Comparison of ENCODE assay signal across 9 mouse cellular contexts in genomic region chr4:106436475-106436874, GRCm38 (mm10). TPM values are rescaled to one million over a fixed set of nuclear protein-coding genes. Genes with fewer than 3 reads are reported as not detected.
A peak's percentile ranks its signal among the peaks of the same experiment; 100 is the strongest.
DNase-seq lines count a peak whose midpoint lies in the region; ATAC-seq and TF ChIP-seq lines count a peak whose summit lies in the region.
"Had no signal": no experiment of that assay in that cellular context is flagged by ENCODE, and none has a peak within 500 bp of the region (broad histone marks: within the 10 kb centered on the region; RNA-seq: fewer than 3 reads in every experiment).

No protein-coding gene starts in this region.

- H3K36me3 ChIP-seq in kidney, adult 2 months (ENCODE audit: control insufficient read depth, insufficient read depth, low read length): peaks cover 14% of the 10 kb centered on the region
- H3K36me3 ChIP-seq in forebrain, postnatal 0 days (ENCODE audit: insufficient read depth): peaks cover 67% of the 10 kb centered on the region

- H3K4me2 ChIP-seq in forebrain, postnatal 0 days (ENCODE audit: low read depth): no peak overlapping the region

- no peaks in the 10 kb centered on the region for H3K9me3 ChIP-seq in forebrain, postnatal 0 days (ENCODE audit: low read length)

- peak; percentile 36; the same call in 1 of the 2 replicates for ATAC-seq in forebrain, postnatal 0 days

- peak; percentile 62 for TF ChIP-seq CTCF in kidney, adult 2 months (conservative IDR thresholded peaks at IDR 0.05; ENCODE audit: insufficient read depth, insufficient read length, low read depth, low read length)
- peak; percentile 77 for TF ChIP-seq CTCF in forebrain, postnatal 0 days (IDR thresholded peaks at IDR 0.05; ENCODE audit: low read depth)

- H3K4me1 ChIP-seq in kidney, adult 2 months (ENCODE audit: control insufficient read depth, insufficient read depth, low read length): no peaks in the 10 kb centered on the region
- H3K4me1 ChIP-seq in forebrain, postnatal 0 days (ENCODE audit: insufficient read depth): no peaks in the 10 kb centered on the region

- peak; percentile 30 for DNase-seq in kidney, adult 2 months
- no peak for DNase-seq in kidney, adult 11 months
- peak; percentile 40 for DNase-seq in CD4-positive helper T cell, adult 2 months (ENCODE audit: low read depth, low spot score)
- peak; percentile 79 for DNase-seq in ZHBTc4 (ENCODE audit: low read depth, low spot score)
- DNase-seq in forebrain, postnatal 0 days: peak; percentile 54
- DNase-seq in frontal cortex, adult 2 months (ENCODE audit: extremely low spot score in 1 of 2, low spot score in 1 of 2): no peak
- DNase-seq in right cerebral cortex, postnatal 25 days: no peak
- DNase-seq in spleen, postnatal 4 days (ENCODE audit: low spot score in 2 of 2): no peak

- no peaks in the 10 kb centered on the region for H3K27me3 ChIP-seq in kidney, adult 2 months (replicated peaks; ENCODE audit: control insufficient read depth, insufficient read depth, low read length)
- H3K27me3 ChIP-seq in forebrain, postnatal 0 days (ENCODE audit: insufficient read depth, low read length): no peaks in the 10 kb centered on the region

- no peak overlapping the region for H3K4me3 ChIP-seq in kidney, adult 2 months (ENCODE audit: insufficient read depth, low read depth, low read length)
- H3K4me3 ChIP-seq in forebrain, postnatal 0 days (ENCODE audit: low read depth, low read length): no peak overlapping the region
- H3K4me3 ChIP-seq: myocyte had no signal

- TF ChIP-seq POLR2A in kidney, adult 2 months (IDR thresholded peaks at IDR 0.05; ENCODE audit: low read depth, low read length): no peak

- H3K9ac ChIP-seq in forebrain, postnatal 0 days: no peak overlapping the region

- H3K27ac ChIP-seq in kidney, adult 2 months (ENCODE audit: insufficient read depth, low read depth, low read length): no peak overlapping the region
- no peak overlapping the region for H3K27ac ChIP-seq in forebrain, postnatal 0 days (ENCODE audit: low read depth, low read length)

- WGBS in kidney, adult 2 months: 71% methylated on average over 4 of the region's 4 CpGs
- 51% methylated on average over 4 of the region's 4 CpGs for WGBS in forebrain, postnatal 0 days

RNA-seq across cellular contexts. Expression of gene Pcsk9, which starts 27.7 kb away (rescaled TPM):
- polyA plus RNA-seq in kidney, adult 2 months (2012; rRNA removed): 5.8 and 6.0 TPM in 2 replicates
- 5.5 and 5.6 TPM in 2 replicates for total RNA-seq in forebrain, postnatal 0 days (2014; rRNA removed)
- polyA plus RNA-seq in forebrain, postnatal 0 days (2015; fragmentation: Nextera tagmentation; extraction: Ambion mirVana): 3.7 and 4.0 TPM in 2 replicates
- polyA plus RNA-seq in frontal cortex, adult 2 months (2012; rRNA removed): 2.7 and 4.4 TPM in 2 replicates

RNA-seq across cellular contexts. Expression of gene Bsnd, which starts 55.6 kb away (rescaled TPM):
- polyA plus RNA-seq in kidney, adult 2 months (2012; rRNA removed): 73.6 and 78.1 TPM in 2 replicates
- total RNA-seq in forebrain, postnatal 0 days (2014; rRNA removed): not detected in 2 replicates
- polyA plus RNA-seq in forebrain, postnatal 0 days (2015; fragmentation: Nextera tagmentation; extraction: Ambion mirVana): not detected in 2 replicates
- polyA plus RNA-seq in frontal cortex, adult 2 months (2012; rRNA removed): not detected in 2 replicates
- polyA plus RNA-seq: myocyte had no signal

Comparison
In these comparisons a context has a peak if more than half of its experiments do, and no peak if none do; other contexts are left out.
1. DNase-seq: peak in kidney, adult 2 months (single experiment), CD4-positive helper T cell, adult 2 months (single experiment), ZHBTc4 (single experiment) and forebrain, postnatal 0 days (single experiment); none in kidney, adult 11 months (single experiment), frontal cortex, adult 2 months (0 of 2), right cerebral cortex, postnatal 25 days (single experiment) and spleen, postnatal 4 days (0 of 2).
2. RNA of gene Bsnd, which starts 55.6 kb away (polyA plus RNA-seq): 73.6 to 78.1 TPM in kidney, adult 2 months; not detected in forebrain, postnatal 0 days and not detected in frontal cortex, adult 2 months; every median in the first group is over 10 times any median in the second.